Mouse (Mus musculus): ENCODE data around the gene Syndig1l. TPM values are rescaled to one million over a fixed set of nuclear protein-coding genes. Genes with fewer than 3 reads are reported as not detected.
A peak's percentile ranks its signal among the peaks of the same experiment; 100 is the strongest.

The Syndig1l gene
- polyA plus RNA-seq, 1 experiment from 2014 or later, result 1.1 TPM

DNA sequence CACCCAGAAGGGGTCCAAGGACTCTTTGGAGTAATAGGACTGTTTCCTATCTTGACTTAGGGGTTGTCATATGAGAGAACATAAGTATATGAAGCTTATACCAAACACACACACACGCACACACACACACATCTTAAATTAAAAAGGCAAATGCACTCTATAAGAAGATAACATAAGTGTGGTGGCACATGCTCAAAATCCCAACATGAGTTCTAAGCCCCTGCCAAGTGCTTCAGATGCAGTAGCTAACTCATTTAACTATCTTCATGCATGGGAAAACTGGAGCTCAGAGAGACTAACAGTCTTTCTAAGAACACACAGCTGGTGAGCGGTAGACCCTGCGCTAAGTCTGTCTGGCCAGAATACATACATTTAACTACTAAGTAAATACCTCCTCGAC, 11.1 kb downstream of the Syndig1l start:
- no peak for ATAC-seq (ENCODE audit: insufficient read depth, low FRiP score, low TSS enrichment)
- H3K4me1 ChIP-seq (ENCODE audit: control insufficient read depth, insufficient read depth, low read length), result no peaks in the 10 kb centered on the region
- H3K27ac ChIP-seq (ENCODE audit: low read depth, low read length), result no peak overlapping the region
- no peak overlapping the region for H3K4me3 ChIP-seq (ENCODE audit: low read depth, low read length)
- 85% methylated on average over 4 of the region's 4 CpGs for WGBS
- no peak overlapping the region for H3K4me2 ChIP-seq (ENCODE audit: low read depth)
- no peak overlapping the region for H3K9ac ChIP-seq (ENCODE audit: low read length)
- H3K36me3 ChIP-seq (ENCODE audit: control insufficient read depth, insufficient read depth, low read length), result no peaks in the 10 kb centered on the region
- H3K27me3 ChIP-seq (ENCODE audit: control insufficient read depth, insufficient read depth, low read length), result no peaks in the 10 kb centered on the region
- DNase-seq (ENCODE audit: low spot score), result no peak
- H3K9me3 ChIP-seq (ENCODE audit: control insufficient read depth, low read length), result no peaks in the 10 kb centered on the region

- Histone ChIP-seq H3K4me1 (ENCODE audit: control insufficient read depth, insufficient read depth, low read length) (no peaks in the 10 kb centered on the region), H3K4me2 (ENCODE audit: low read depth) (no peak overlapping the region), H3K9me3 (ENCODE audit: control insufficient read depth, low read length) (no peaks in the 10 kb centered on the region), H3K4me3 (ENCODE audit: low read depth, low read length) (no peak overlapping the region), H3K9ac (ENCODE audit: low read length) (no peak overlapping the region), H3K27me3 (ENCODE audit: control insufficient read depth, insufficient read depth, low read length) (no peaks in the 10 kb centered on the region), H3K27ac (ENCODE audit: low read depth, low read length) (no peak overlapping the region), H3K36me3 (ENCODE audit: control insufficient read depth, insufficient read depth, low read length) (no peaks in the 10 kb centered on the region)
- no peak for ATAC-seq (ENCODE audit: insufficient read depth, low FRiP score, low TSS enrichment)
- peak; percentile 25 for DNase-seq (ENCODE audit: low spot score)
- WGBS, result 18% methylated on average over 4 of the region's 4 CpGs
These were observed 12.5 kb downstream of the Syndig1l start for GRCm38 (mm10) chr12:84686176-84686575.

GRCm38 (mm10) chr12:84684569-84684968, 14.1 kb downstream of the Syndig1l start:
- Histone ChIP-seq H3K9me3 (ENCODE audit: control insufficient read depth, low read length) (no peaks in the 10 kb centered on the region), H3K9ac (ENCODE audit: low read length) (no peak overlapping the region), H3K4me1 (ENCODE audit: control insufficient read depth, insufficient read depth, low read length) (0 out of 2 replicates have a peak, but pooled peaks cover 3% of the 10 kb centered on the region), H3K4me2 (ENCODE audit: low read depth) (no peak overlapping the region), H3K27me3 (ENCODE audit: control insufficient read depth, insufficient read depth, low read length) (no peaks in the 10 kb centered on the region), H3K27ac (ENCODE audit: low read depth, low read length) (no peak overlapping the region), H3K36me3 (ENCODE audit: control insufficient read depth, insufficient read depth, low read length) (no peaks in the 10 kb centered on the region), H3K4me3 (ENCODE audit: low read depth, low read length) (no peak overlapping the region)
- DNase-seq (ENCODE audit: low spot score) (no peak), ATAC-seq (ENCODE audit: insufficient read depth, low FRiP score, low TSS enrichment) (no peak)
- WGBS, result 74% methylated on average over 7 of the region's 7 CpGs

DNA sequence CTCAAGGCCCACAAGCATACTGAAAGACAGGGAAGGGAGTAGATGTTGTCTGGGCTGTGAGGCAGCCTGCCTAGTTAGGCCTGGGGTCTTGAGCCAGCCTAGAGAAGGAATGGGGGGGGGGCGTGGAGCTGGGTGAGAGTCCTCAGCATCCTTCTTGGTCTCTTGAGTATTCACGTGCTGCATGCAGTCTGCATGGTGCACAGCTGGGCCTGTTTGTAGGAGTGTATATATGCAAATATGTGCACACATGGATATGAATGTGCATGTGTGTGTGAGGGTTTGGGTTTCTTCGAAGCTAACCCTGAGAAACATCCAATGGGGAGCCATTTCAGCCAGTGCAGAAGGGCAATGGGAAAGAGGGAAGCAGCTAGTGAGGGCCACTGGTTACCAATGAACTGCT, 22.6 kb downstream of the Syndig1l start:
- Histone ChIP-seq H3K9me3 (ENCODE audit: control insufficient read depth, low read length) (no peaks in the 10 kb centered on the region), H3K27ac (ENCODE audit: low read depth, low read length) (no peak overlapping the region), H3K27me3 (ENCODE audit: control insufficient read depth, insufficient read depth, low read length) (no peaks in the 10 kb centered on the region), H3K9ac (ENCODE audit: low read length) (no peak overlapping the region), H3K4me2 (ENCODE audit: low read depth) (no peak overlapping the region), H3K36me3 (ENCODE audit: control insufficient read depth, insufficient read depth, low read length) (no peaks in the 10 kb centered on the region), H3K4me1 (ENCODE audit: control insufficient read depth, insufficient read depth, low read length) (0 out of 2 replicates have a peak, but pooled peaks cover 3% of the 10 kb centered on the region), H3K4me3 (ENCODE audit: low read depth, low read length) (no peak overlapping the region)
- no peak for DNase-seq (ENCODE audit: low spot score)
- WGBS, result 82% methylated on average over 3 of the region's 3 CpGs
- no peak for ATAC-seq (ENCODE audit: insufficient read depth, low FRiP score, low TSS enrichment)

GRCm38 (mm10) chr12:84674666-84675526, 23.7 kb downstream of the Syndig1l start:
- H3K4me2 ChIP-seq (ENCODE audit: low read depth), result no peak overlapping the region
- no peak overlapping the region for H3K27ac ChIP-seq (ENCODE audit: low read depth, low read length)
- H3K4me3 ChIP-seq (ENCODE audit: low read depth, low read length), result no peak overlapping the region
- H3K27me3 ChIP-seq (ENCODE audit: control insufficient read depth, insufficient read depth, low read length), result no peaks in the 10 kb centered on the region
- DNase-seq (ENCODE audit: low spot score) (no peak), ATAC-seq (ENCODE audit: insufficient read depth, low FRiP score, low TSS enrichment) (no peak)
- H3K4me1 ChIP-seq (ENCODE audit: control insufficient read depth, insufficient read depth, low read length), result no peaks in the 10 kb centered on the region
- no peak overlapping the region for H3K9ac ChIP-seq (ENCODE audit: low read length)
- 46% methylated on average over 14 of the region's 14 CpGs for WGBS
- no peaks in the 10 kb centered on the region for H3K36me3 ChIP-seq (ENCODE audit: control insufficient read depth, insufficient read depth, low read length)
- H3K9me3 ChIP-seq (ENCODE audit: control insufficient read depth, low read length), result no peaks in the 10 kb centered on the region

GRCm38 (mm10) chr12:84671646-84672045, 27.0 kb downstream of the Syndig1l start:
- H3K9me3 ChIP-seq (ENCODE audit: control insufficient read depth, low read length), result no peaks in the 10 kb centered on the region
- no peak overlapping the region for H3K9ac ChIP-seq (ENCODE audit: low read length)
- no peak for ATAC-seq (ENCODE audit: insufficient read depth, low FRiP score, low TSS enrichment)
- H3K27ac ChIP-seq (ENCODE audit: low read depth, low read length), result no peak overlapping the region
- H3K4me3 ChIP-seq (ENCODE audit: low read depth, low read length), result no peak overlapping the region
- no peaks in the 10 kb centered on the region for H3K27me3 ChIP-seq (ENCODE audit: control insufficient read depth, insufficient read depth, low read length)
- H3K4me2 ChIP-seq (ENCODE audit: low read depth), result no peak overlapping the region
- no peak for DNase-seq (ENCODE audit: low spot score)
- H3K4me1 ChIP-seq (ENCODE audit: control insufficient read depth, insufficient read depth, low read length), result no peaks in the 10 kb centered on the region
- WGBS, result 25% methylated on average over 10 of the region's 10 CpGs
- no peaks in the 10 kb centered on the region for H3K36me3 ChIP-seq (ENCODE audit: control insufficient read depth, insufficient read depth, low read length)

DNA sequence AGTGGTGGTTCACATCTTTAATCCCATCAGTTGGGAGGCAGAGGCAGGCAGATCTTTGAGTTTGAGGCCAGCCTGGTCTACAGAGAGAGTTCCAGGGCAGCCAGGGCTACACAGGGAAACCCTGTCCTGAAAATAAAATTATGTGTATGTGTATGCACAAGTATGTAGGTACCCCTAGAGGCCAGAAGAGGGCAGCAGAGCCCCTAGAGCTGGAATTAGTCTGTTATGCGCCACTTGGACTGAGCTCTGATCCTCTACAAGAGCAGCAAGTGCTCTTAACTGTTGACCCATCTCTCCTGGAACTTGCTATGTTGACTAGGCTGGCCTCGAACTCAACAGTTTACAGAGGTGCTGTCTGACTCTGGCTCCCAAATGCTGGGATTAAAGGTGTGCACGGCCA, 28.1 kb downstream of the Syndig1l start:
- Histone ChIP-seq H3K4me2 (ENCODE audit: low read depth) (no peak overlapping the region), H3K27me3 (ENCODE audit: control insufficient read depth, insufficient read depth, low read length) (no peaks in the 10 kb centered on the region), H3K4me1 (ENCODE audit: control insufficient read depth, insufficient read depth, low read length) (no peaks in the 10 kb centered on the region), H3K27ac (ENCODE audit: low read depth, low read length) (no peak overlapping the region), H3K36me3 (ENCODE audit: control insufficient read depth, insufficient read depth, low read length) (no peaks in the 10 kb centered on the region), H3K9ac (ENCODE audit: low read length) (no peak overlapping the region), H3K4me3 (ENCODE audit: low read depth, low read length) (no peak overlapping the region), H3K9me3 (ENCODE audit: control insufficient read depth, low read length) (no peaks in the 10 kb centered on the region)
- WGBS, result 90% methylated on average over 3 of the region's 3 CpGs
- DNase-seq (ENCODE audit: low spot score) (no peak), ATAC-seq (ENCODE audit: insufficient read depth, low FRiP score, low TSS enrichment) (no peak)

DNA sequence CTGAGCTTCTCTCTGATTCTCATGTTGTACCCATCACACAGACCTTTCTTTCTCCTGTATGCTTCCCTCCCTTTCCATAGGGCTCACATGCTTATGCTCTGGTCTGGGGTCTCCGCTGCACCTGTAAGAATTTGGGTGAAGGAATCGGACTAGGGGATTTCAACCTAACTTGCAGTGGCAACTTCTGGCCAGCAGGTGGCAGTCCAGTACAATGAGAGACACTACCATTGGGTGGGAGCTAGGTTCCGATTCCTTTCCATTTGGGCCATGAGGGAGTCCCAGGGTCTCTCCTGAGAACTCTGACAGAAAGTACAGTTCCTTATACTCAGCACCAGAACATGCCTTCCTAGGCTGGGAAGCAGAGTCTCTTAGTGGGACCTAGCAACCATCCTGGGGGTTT, 44.7 kb downstream of the Syndig1l start:
- no peak overlapping the region for H3K4me2 ChIP-seq (ENCODE audit: low read depth)
- H3K4me1 ChIP-seq (ENCODE audit: control insufficient read depth, insufficient read depth, low read length), result no peaks in the 10 kb centered on the region
- no peak for ATAC-seq (ENCODE audit: insufficient read depth, low FRiP score, low TSS enrichment)
- 13% methylated on average over 3 of the region's 3 CpGs for WGBS
- no peaks in the 10 kb centered on the region for H3K9me3 ChIP-seq (ENCODE audit: control insufficient read depth, low read length)
- H3K36me3 ChIP-seq (ENCODE audit: control insufficient read depth, insufficient read depth, low read length), result no peaks in the 10 kb centered on the region
- no peak overlapping the region for H3K27ac ChIP-seq (ENCODE audit: low read depth, low read length)
- H3K27me3 ChIP-seq (ENCODE audit: control insufficient read depth, insufficient read depth, low read length), result no peaks in the 10 kb centered on the region
- H3K9ac ChIP-seq (ENCODE audit: low read length), result no peak overlapping the region
- DNase-seq (ENCODE audit: low spot score), result peak; percentile 79
- no peak overlapping the region for H3K4me3 ChIP-seq (ENCODE audit: low read depth, low read length)

GRCm38 (mm10) chr12:84650234-84650633, 48.4 kb downstream of the Syndig1l start:
- 90% methylated on average over 13 of the region's 13 CpGs for WGBS
- H3K4me3 ChIP-seq (ENCODE audit: low read depth, low read length), result no peak overlapping the region
- no peaks in the 10 kb centered on the region for H3K36me3 ChIP-seq (ENCODE audit: control insufficient read depth, insufficient read depth, low read length)
- no peak overlapping the region for H3K27ac ChIP-seq (ENCODE audit: low read depth, low read length)
- H3K27me3 ChIP-seq (ENCODE audit: control insufficient read depth, insufficient read depth, low read length), result no peaks in the 10 kb centered on the region
- H3K4me1 ChIP-seq (ENCODE audit: control insufficient read depth, insufficient read depth, low read length), result no peaks in the 10 kb centered on the region
- ATAC-seq (ENCODE audit: insufficient read depth, low FRiP score, low TSS enrichment), result no peak
- H3K4me2 ChIP-seq (ENCODE audit: low read depth), result no peak overlapping the region
- no peak for DNase-seq (ENCODE audit: low spot score)
- no peak overlapping the region for H3K9ac ChIP-seq (ENCODE audit: low read length)
- H3K9me3 ChIP-seq (ENCODE audit: control insufficient read depth, low read length), result no peaks in the 10 kb centered on the region
